Mouse (Mus musculus) limb, embryonic 12.5 days (tissue): Measurements from ENCODE around the gene Ctc1. TPM values are rescaled to one million over a fixed set of nuclear protein-coding genes. Genes with fewer than 3 reads are reported as not detected.
"Not testable (repeated sequence)": the region's sequence is repeated elsewhere in the genome, so short reads cannot be mapped to it uniquely, and the experiment has no call there.

Experiments used
- ATAC-seq: fragments of 200-750 bp; cut with Nextera tagmentation; 2 replicates; pipeline ENCODE4 v1.8.0; 2017; ENCODE audit warnings: low read depth, moderate TSS enrichment; ENCODE audit not compliant: insufficient number of reproducible peaks, insufficient read depth, low FRiP score, low TSS enrichment
- H3K27ac ChIP-seq: fragments of 300-500 bp; sonication (generic); 2 replicates; pipeline ENCODE4 v1.5.1; 2016; ENCODE audit warnings: mild to moderate bottlenecking, moderate library complexity
- H3K27me3 ChIP-seq: fragments of 300-500 bp; sonication (generic); 2 replicates; pipeline ENCODE4 v1.6.1; 2016; ENCODE audit warnings: mild to moderate bottlenecking, moderate library complexity
- H3K36me3 ChIP-seq: fragments of 300-500 bp; sonication (generic); 2 replicates; pipeline ENCODE4 v1.6.1; 2016; ENCODE audit warnings: mild to moderate bottlenecking, moderate library complexity
- H3K4me1 ChIP-seq: fragments of 300-500 bp; sonication (generic); replicated peaks from 2 replicates; pipeline ENCODE4 v1.6.1; 2016
- H3K4me2 ChIP-seq: fragments of 300-500 bp; sonication (generic); 2 replicates; pipeline ENCODE4 v1.6.1; 2016; ENCODE audit warnings: mild to moderate bottlenecking, moderate library complexity
- H3K4me3 ChIP-seq: fragments of 300-500 bp; sonication (generic); replicated peaks from 2 replicates; pipeline ENCODE4 v1.5.1; 2016; ENCODE audit warnings: mild to moderate bottlenecking
- H3K9ac ChIP-seq: fragments of 300-500 bp; sonication (generic); replicated peaks from 2 replicates; pipeline ENCODE4 v1.6.1; 2016; ENCODE audit warnings: mild to moderate bottlenecking, moderate library complexity
- H3K9me3 ChIP-seq: fragments of 300-500 bp; sonication (generic); 2 replicates; pipeline ENCODE4 v1.6.1; 2016; ENCODE audit warnings: mild to moderate bottlenecking, moderate library complexity
- WGBS: fragments of 180-500 bp; shearing (Covaris S2); methylation state at CpG from one replicate; pipeline ENCODE4 v1.1.7; 2016; 5-methylcytosine and 5-hydroxymethylcytosine counted together
- polyA plus RNA-seq: library from polyadenylated mRNA; unstranded; fragments of >200 nt; fragmentation: Nextera tagmentation; extraction: Ambion mirVana; gene quantifications from 2 replicates; pipeline ENCODE4 v1.2.1, GENCODE M21; 2016

Ctc1 gene
- polyA plus RNA-seq, 1 experiment from 2014 or later: 70.5 TPM

DNA sequence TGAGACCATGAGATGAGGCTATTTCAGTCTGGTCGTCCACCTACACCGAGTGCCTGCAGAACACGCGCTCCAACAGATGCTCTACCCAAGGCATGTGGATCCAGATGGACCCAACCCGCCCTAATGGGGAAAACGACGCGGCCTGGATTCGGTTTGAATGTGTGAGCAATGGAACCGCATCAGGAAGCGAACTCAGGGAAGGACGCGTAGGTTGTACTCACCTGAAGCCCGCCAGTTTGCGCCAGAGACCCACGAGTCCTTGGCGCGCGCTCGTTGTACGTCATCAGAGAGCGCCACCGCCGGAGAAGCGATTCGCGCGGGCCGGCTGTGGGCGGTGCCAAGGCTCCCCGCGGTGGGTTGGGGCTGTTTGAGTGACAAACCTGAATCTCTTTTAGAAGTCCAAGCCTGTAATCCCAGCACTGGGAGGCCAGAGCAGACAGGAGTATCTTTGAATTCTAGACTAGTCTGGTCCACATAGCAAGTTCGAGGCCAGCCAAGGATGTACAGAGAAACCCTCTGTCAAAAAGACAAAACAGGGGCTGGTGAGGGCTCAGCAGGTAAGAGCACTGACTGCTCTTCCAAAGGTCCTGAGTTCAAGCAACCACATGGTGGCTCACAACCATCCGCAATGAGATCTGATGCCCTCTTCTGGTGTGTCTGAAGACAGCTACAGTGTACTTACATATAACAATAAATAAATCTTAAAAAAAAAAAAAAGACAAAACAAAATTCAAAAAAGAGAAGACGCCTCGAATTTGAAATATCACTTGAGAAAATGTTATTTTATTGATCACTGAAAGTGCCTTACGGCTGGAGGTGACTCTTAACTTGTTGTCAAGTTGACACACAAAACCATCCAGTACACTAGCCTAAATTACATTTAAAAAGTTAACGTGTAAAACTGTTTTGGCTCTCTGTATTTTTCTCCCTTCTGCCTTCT, 7.3 kb upstream of the Ctc1 start, which contains the start of gene Pfas:
Gene Pfas, minus strand, starts transcription at position 279 of the 940 bp plus-strand sequence.
- no peaks in the 10 kb centered on the region for H3K9me3 ChIP-seq
- H3K4me2 ChIP-seq: peak within 1 kb of the TSS; percentile 72
- H3K27ac ChIP-seq: peak within 1 kb of the TSS; percentile 59; the same call in 1 of the 2 replicates
- H3K9ac ChIP-seq: peak within 1 kb of the TSS; percentile 69
- peak; percentile 69 for ATAC-seq
- 10% methylated on average over 38 of the region's 38 CpGs for WGBS
- no peaks in the 10 kb centered on the region for H3K27me3 ChIP-seq
- peaks cover 2% of the 10 kb centered on the region for H3K36me3 ChIP-seq
- H3K4me1 ChIP-seq: peaks cover 12% of the 10 kb centered on the region
- peak within 1 kb of the TSS; percentile 67 for H3K4me3 ChIP-seq

- H3K36me3 ChIP-seq: no peaks in the 10 kb centered on the region
- no peak for ATAC-seq
- no peak overlapping the region for H3K9ac ChIP-seq
- WGBS: 96% methylated on average over 1 of the region's 1 CpGs
- peaks cover 12% of the 10 kb centered on the region for H3K4me1 ChIP-seq
- no peak overlapping the region for H3K27ac ChIP-seq
- H3K27me3 ChIP-seq: no peaks in the 10 kb centered on the region
- H3K4me2 ChIP-seq: no peak overlapping the region
- no peak overlapping the region for H3K4me3 ChIP-seq
- no peaks in the 10 kb centered on the region for H3K9me3 ChIP-seq
Observed at GRCm38 (mm10) chr11:69009508-69009907, 6.2 kb upstream of the Ctc1 start.

DNA sequence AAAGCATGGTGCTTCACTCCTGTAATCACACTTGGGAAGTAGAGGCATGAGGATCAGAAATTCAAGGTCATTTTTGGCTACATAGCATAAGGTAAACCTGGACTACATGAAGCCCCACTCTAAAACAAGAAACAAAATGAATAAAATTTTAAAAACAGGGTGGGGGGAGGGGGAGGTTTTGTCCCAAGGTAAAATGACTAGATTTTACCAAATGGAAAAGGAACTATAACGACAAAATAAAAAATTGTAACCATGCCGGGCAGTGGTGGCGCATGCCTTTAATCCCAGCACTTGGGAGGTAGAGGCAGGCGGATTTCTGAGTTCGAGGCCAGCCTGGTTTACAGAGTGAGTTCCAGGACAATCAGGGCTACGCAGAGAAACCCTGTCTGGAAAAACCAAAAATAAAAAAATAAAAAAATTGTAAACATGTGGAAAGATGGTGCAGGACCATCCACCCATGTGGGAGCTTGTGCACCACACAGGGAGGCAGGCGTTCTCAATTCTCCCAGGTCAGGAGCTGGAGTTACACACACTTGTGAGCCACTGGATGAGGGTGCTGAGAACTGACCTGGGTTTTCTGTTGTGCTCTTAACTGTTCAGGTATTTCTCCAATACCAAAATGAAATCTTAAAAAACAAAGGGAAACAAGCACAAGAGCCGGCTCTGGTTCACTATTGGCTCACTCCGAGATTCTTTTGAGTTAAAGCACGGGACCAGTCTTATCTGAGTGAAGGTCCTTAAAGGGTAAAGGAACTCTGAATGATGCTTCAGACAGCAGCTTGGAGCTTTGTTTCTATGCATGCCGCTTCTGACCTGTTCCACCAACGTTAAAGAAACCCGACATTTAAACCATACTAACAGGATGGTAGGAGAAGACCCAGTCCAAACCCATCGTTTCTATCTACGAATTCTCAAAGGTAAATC, 5.0 kb upstream of the Ctc1 start:
- WGBS: 89% methylated on average over 15 of the region's 15 CpGs
- no peaks in the 10 kb centered on the region for H3K36me3 ChIP-seq
- 0 out of 2 replicates have a peak overlapping the region, but pooled peaks have one; percentile 10 for H3K4me2 ChIP-seq
- peaks cover 12% of the 10 kb centered on the region for H3K4me1 ChIP-seq
- no peak overlapping the region for H3K4me3 ChIP-seq
- no peak for ATAC-seq
- H3K9me3 ChIP-seq: no peaks in the 10 kb centered on the region
- no peak overlapping the region for H3K9ac ChIP-seq
- no peaks in the 10 kb centered on the region for H3K27me3 ChIP-seq
- H3K27ac ChIP-seq: no peak overlapping the region

- peaks cover 12% of the 10 kb centered on the region for H3K4me1 ChIP-seq
- H3K36me3 ChIP-seq, H3K9me3 ChIP-seq, H3K27ac ChIP-seq, H3K27me3 ChIP-seq, ATAC-seq: not testable (repeated sequence)
- 79% methylated on average over 2 of the region's 2 CpGs for WGBS
- peak overlapping the region; percentile 80 for H3K4me2 ChIP-seq
- H3K9ac ChIP-seq: peak overlapping the region; percentile 67; the same call in 1 of the 2 replicates
- H3K4me3 ChIP-seq: peak overlapping the region; percentile 61
Observed at GRCm38 (mm10) chr11:69011445-69011844, 4.3 kb upstream of the Ctc1 start.

- Histone ChIP-seq H3K4me3 (peak overlapping the region; percentile 61), H3K4me2 (peak overlapping the region; percentile 80), H3K9ac (peak overlapping the region; percentile 67), H3K36me3 (no peaks in the 10 kb centered on the region), H3K4me1 (peaks cover 18% of the 10 kb centered on the region), H3K9me3 (no peaks in the 10 kb centered on the region), H3K27ac (peak overlapping the region; percentile 87), H3K27me3 (no peaks in the 10 kb centered on the region)
- WGBS: under 1% methylated on average over 18 of the region's 18 CpGs
- ATAC-seq: no peak
Observed at GRCm38 (mm10) chr11:69012071-69012601, 3.6 kb upstream of the Ctc1 start.

DNA sequence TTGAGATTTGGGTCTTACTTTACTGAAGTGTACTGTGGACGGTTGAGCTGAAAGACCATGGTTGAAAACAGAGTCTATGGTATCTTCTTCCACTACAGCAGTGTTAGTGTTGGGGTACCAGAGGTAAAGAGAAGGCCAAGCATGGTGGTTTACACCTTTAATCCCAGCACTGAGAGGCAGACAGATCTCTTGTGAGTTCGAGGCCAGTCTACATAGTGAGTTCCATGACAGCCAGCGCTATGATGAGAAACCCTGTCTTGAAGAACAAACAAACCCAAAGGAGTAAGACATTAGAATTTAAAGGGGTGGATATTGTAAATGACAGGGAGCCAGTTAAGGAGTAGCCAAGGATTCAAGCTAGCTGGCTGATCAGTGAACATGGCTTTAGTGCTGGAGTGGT, 1.0 kb downstream of the Ctc1 start:
- H3K36me3 ChIP-seq: peaks cover 14% of the 10 kb centered on the region
- H3K4me3 ChIP-seq: peak overlapping the region; percentile 64
- H3K9ac ChIP-seq: peak overlapping the region; percentile 80
- no peaks in the 10 kb centered on the region for H3K9me3 ChIP-seq
- ATAC-seq: no peak
- H3K4me1 ChIP-seq: peaks cover 8% of the 10 kb centered on the region
- no peak overlapping the region for H3K27ac ChIP-seq
- no peaks in the 10 kb centered on the region for H3K27me3 ChIP-seq
- 69% methylated on average over 3 of the region's 3 CpGs for WGBS
- H3K4me2 ChIP-seq: peak overlapping the region; percentile 65

GRCm38 (mm10) chr11:69020691-69021090, 5.0 kb downstream of the Ctc1 start:
- H3K36me3 ChIP-seq: peaks cover 54% of the 10 kb centered on the region
- H3K4me3 ChIP-seq: no peak overlapping the region
- H3K9ac ChIP-seq: no peak overlapping the region
- ATAC-seq: no peak
- H3K27me3 ChIP-seq: no peaks in the 10 kb centered on the region
- H3K4me2 ChIP-seq: no peak overlapping the region
- peaks cover 8% of the 10 kb centered on the region for H3K4me1 ChIP-seq
- no peak overlapping the region for H3K27ac ChIP-seq
- no peaks in the 10 kb centered on the region for H3K9me3 ChIP-seq

DNA sequence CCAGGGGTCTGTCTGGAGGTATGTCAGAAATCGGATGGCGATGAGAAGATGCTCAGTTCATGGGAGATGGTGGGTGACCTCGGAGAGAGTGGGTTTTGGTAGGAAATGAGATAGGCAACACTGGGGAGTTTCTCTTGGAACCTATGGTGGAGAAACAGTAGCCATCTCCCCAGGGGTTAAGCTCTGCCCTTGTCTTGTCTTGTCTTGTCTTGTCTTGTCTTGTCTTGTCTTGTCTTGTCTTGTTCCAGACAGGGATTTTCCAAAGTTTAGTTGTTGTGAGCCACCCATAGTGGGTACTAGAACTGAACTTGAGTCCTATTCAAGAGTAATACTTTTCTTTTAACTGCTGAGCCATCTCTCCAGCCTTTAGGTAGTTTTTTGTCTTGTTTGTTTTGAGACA, 10.9 kb downstream of the Ctc1 start:
- Histone ChIP-seq H3K4me3 (no peak overlapping the region), H3K27ac (no peak overlapping the region), H3K9ac (no peak overlapping the region), H3K36me3 (peaks cover 100% of the 10 kb centered on the region), H3K4me1 (no peaks in the 10 kb centered on the region), H3K9me3 (no peaks in the 10 kb centered on the region), H3K4me2 (no peak overlapping the region), H3K27me3 (no peaks in the 10 kb centered on the region)
- ATAC-seq: no peak
- 95% methylated on average over 3 of the region's 3 CpGs for WGBS

DNA sequence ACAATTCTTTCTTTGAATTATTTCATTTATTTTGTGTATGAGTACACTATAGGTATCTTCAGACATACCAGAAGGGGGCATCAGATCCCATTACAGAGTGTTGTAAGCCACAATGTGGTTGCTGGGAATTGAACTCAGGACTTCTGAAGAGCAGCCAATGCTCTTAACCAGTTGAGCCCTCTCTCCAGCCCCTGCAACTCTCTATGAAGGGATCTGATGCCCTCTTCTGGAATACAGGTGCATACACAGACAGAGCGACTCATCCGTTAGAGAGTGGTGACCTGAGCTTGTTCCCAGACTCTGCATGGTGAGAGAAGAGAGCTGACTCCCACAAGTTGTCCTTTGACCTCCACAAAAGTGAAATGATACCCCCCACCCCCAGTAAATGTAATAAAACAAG, 13.1 kb downstream of the Ctc1 start:
- Histone ChIP-seq H3K9ac (no peak overlapping the region), H3K27me3 (no peaks in the 10 kb centered on the region), H3K27ac (no peak overlapping the region), H3K4me3 (no peak overlapping the region), H3K4me2 (no peak overlapping the region), H3K4me1 (no peaks in the 10 kb centered on the region), H3K9me3 (no peaks in the 10 kb centered on the region), H3K36me3 (peaks cover 99% of the 10 kb centered on the region)
- no peak for ATAC-seq
- WGBS: 72% methylated on average over 2 of the region's 2 CpGs

DNA sequence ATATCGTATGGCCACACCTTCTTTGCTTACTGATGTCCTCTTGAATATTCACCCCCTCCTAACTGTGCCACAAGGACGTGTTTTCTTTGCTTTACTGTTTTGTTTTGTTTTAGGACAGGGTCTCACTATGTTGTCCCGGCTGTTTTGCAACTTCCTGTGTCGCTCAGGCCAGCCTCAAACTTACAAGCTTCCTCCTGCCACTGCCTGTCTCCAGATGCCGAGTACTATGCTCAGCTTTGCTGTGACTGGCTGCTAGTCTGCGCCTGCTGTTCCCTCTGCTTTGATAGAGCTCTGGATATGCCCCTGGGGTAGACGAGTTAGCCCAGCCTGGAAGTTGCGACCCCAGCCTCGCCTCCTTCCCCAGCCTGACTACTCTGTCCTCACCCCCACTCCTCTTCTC, 17.8 kb downstream of the Ctc1 start:
- Histone ChIP-seq H3K4me2 (no peak overlapping the region), H3K4me3 (no peak overlapping the region), H3K9me3 (no peaks in the 10 kb centered on the region), H3K27me3 (no peaks in the 10 kb centered on the region), H3K4me1 (peaks cover 9% of the 10 kb centered on the region), H3K27ac (no peak overlapping the region), H3K36me3 (peaks cover 77% of the 10 kb centered on the region), H3K9ac (no peak overlapping the region)
- WGBS: 76% methylated on average over 9 of the region's 9 CpGs
- ATAC-seq: no peak

GRCm38 (mm10) chr11:69034585-69034984, 18.9 kb downstream of the Ctc1 start:
- no peak overlapping the region for H3K4me2 ChIP-seq
- H3K4me1 ChIP-seq: peaks cover 19% of the 10 kb centered on the region
- H3K9ac ChIP-seq: no peak overlapping the region
- H3K4me3 ChIP-seq: no peak overlapping the region
- H3K27ac ChIP-seq: no peak overlapping the region
- H3K9me3 ChIP-seq: no peaks in the 10 kb centered on the region
- no peaks in the 10 kb centered on the region for H3K27me3 ChIP-seq
- no peak for ATAC-seq
- WGBS: 86% methylated on average over 3 of the region's 3 CpGs
- peaks cover 67% of the 10 kb centered on the region for H3K36me3 ChIP-seq
